Mouse (Mus musculus) ovary, adult 18-20 months (tissue): Measurements from ENCODE around the gene Slc6a9.

Source experiments
- DNase-seq: peaks from one replicate; pipeline ENCODE4 v3.0.0; 2022; ENCODE audit warnings: low spot score, mixed read lengths

Gene Slc6a9

DNA sequence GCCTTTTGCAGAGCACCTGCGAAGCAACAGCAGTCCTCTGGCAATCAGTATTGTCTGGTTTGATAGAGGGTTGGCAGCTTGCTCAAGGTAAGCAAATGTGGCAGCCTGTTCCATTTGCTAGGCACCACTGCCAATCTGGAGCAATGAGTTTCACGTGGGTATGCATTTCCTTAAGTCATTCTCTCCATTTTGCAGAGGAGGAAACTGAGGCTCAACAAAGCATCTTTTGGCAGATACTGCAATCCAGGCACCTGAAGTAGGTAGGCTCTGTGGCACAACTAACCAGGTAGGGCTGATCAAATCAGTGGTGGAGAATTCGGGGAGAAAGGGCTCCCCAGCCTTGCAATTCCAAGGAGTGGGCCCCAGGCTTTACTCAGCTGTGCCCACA is at the start of gene Slc6a9:
Gene Slc6a9, plus strand, starts transcription at position 50 of the 388 bp plus-strand sequence.
- DNase-seq, result no peak

DNA sequence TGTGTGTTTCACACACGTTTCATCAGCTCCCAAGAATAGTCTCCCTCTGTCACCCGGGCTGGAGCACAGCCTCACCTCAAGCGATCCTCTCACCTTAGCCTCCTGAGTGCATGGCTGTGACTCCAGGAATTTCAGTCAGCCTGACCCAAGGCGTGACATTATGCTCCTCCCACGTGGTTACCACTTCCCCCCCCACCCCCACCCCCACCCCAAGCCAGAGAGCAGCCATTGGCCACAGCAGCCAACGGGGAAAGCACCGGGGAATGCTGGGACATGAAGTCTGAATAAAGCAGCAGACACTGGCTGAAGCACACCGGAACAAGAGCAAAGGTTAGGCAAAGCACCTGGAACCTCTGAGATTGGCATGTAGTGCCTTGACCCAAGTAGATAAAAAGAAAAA is 47.3 kb upstream of the Slc6a9 start:
- no peak for DNase-seq

DNA sequence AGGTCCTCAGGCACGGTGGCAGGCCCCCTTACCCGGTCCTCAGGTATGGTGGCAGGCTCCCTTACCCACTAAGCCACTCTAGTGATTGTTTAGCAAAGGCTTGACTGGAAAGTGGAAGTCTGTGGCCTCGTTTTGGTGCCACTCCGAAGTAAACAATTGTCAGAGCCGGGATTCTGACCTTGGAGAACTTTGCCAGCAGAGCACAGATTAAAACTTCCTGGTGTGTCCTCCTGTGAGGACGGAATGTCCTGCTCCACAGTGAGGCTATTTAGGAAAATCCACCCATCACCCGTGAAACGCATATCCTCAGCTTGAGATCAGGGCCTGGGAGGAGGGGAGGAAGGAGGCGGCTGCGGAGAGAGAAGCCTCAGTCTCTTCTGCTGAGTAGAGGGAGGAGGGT is 46.0 kb upstream of the Slc6a9 start:
- DNase-seq, result peak; percentile 73

DNA sequence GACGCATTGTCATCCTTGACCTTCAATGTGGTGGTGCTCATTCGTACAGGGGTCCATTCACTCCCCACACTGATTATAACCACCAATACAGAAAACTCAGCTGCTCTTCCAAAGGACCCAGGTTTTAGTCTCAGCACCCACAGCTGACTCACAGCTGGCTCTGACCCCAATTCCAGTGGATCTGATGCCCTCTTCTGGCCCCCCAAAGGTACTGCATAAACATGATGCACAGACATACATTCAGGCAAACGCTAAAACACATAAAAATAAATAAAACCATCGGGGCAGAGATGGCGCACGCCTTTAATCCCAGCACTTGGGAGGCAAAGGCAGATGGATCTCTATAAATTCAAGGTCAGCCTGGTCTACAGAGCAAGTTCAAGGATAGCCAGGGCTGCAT is 34.4 kb upstream of the Slc6a9 start:
- DNase-seq, result no peak

- peak; percentile 37 for DNase-seq
These were observed 27.3 kb upstream of the Slc6a9 start for GRCm38 (mm10) chr4:117806992-117807391.

- no peak for DNase-seq
These were observed 23.4 kb upstream of the Slc6a9 start for GRCm38 (mm10) chr4:117810933-117811332.

DNA sequence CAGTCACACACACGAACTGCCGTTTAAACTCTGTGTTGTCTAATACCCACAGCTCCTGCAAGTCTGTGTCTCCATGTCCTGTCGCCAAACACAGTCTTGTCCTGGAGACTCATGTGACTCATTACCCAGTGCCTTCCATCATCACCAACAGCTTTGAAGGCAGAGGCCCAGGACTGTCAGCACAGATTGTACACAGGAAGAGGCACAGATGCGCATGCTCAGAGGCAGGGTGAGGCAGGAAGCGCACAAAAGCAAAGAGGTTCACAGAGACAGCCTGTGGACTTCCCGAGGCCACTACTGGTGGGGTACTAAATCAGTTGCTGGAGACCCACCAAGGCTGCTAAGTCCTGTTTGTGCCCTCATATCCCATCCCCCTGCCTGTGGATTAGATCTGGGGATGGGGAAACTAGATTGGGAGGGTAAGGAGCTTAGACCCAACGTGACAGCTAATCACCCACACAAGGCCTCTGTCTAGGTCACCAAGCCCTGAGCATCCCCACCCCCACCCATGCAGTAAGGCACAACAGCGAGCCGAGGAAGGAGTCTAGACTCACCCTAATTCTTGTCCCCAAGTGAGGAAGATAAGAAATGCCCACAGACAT is 20.6 kb upstream of the Slc6a9 start:
- DNase-seq, result no peak

DNA sequence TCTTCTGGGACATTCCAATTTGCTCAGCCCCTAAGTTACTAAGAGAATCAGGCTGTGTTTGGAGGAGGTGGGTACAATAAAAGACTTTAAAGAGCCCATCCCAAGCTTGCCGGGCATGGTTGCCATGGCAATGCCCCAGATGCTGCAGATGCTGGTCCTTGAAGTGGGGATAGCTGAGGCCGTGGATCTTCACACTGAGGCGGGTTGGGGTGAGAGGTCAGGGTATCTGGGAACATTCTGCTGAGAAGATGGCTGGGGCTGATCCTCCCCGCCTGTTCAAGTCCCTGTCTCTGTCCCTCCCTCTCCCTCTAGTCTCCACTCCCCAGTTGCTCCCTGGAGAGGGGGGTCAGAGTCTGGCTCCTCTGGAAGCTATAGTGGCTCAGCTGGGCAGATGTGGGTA is 20.0 kb upstream of the Slc6a9 start:
- peak; percentile 42 for DNase-seq

GRCm38 (mm10) chr4:117816776-117817175 is 17.5 kb upstream of the Slc6a9 start:
- DNase-seq, result no peak

DNA sequence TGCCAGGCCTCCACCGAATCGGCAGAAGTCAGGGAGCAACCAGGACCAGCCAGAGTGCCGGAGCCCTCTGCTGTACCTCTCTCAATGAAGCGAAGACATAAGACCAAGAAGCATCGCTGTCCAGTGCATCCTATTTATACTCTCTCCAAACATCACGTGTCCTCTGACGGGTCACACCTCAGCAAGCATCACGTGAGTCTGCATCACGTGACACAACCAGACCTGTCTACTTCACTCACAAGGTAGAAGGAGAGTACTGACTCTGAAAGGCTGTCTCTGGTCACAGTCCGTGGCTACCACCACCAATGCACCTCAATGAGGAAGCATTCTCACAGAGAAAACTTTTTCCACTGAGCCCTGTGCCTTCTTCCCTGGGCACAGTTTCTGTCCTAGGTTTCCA is 16.3 kb upstream of the Slc6a9 start:
- DNase-seq, result no peak

- no peak for DNase-seq
These were observed 5.6 kb upstream of the Slc6a9 start for GRCm38 (mm10) chr4:117828572-117829145.

GRCm38 (mm10) chr4:117829260-117830123 is 4.8 kb upstream of the Slc6a9 start:
- peak; percentile 47 for DNase-seq

- DNase-seq, result peak; percentile 72
These were observed 4.2 kb upstream of the Slc6a9 start for GRCm38 (mm10) chr4:117830124-117830551.

DNA sequence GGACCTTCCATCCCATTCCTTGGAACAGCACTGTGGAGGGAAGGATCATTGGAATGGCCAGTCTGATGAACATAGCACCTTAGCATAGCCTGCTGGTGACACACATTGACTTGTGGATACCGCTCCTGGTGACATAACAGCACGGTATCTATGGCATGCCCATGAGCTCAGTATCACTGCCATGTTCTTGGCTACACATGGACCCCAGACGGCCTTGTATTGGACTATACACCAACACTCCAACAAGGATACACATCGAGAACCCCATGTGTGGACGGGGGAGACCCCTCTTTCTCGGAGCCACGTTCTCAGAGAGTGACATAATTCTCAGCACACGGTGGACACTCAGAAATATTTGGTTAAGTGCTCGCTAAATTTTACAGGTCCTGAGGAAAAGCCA is 3.5 kb upstream of the Slc6a9 start:
- no peak for DNase-seq

- no peak for DNase-seq
These were observed 2.8 kb upstream of the Slc6a9 start for GRCm38 (mm10) chr4:117831499-117831898.

DNA sequence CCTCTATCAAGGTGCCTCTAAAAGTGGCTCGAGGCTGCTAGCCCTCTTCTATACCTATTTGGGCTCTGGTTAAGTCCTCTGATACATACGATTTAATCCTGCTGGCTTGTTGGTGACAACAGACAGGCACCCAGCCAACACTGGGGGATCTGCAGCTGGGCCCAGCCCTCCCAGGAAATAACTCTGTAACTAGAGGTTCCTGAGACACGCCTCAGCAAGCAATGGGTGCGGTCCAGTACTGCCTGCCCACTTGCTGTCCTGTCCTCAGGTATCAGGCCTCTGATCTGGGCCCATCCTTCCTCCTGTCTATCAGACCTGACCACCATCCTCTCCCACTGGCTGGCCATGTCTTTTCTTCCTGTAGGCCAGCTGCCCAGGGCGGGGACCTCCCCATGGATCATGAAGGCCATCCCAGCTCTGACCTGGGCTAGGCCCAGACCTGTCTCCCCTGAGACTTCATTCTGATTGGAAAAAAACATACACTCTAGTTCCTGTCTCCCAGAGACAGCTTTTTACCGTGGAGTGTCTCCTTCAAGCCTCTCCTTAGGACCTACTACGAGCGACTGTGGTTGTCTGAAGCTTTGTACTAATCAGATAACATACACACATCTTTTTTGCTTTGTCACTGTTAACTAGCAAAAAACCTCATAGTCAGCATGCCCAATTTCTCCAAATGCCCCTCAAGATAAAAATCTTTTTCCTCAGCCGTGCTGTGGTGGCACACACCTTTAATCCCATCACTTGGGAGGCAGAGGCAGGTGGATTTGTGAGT is 2.2 kb upstream of the Slc6a9 start:
- no peak for DNase-seq

GRCm38 (mm10) chr4:117834845-117835530 is 682 bp downstream of the Slc6a9 start:
- DNase-seq, result peak; percentile 84

DNA sequence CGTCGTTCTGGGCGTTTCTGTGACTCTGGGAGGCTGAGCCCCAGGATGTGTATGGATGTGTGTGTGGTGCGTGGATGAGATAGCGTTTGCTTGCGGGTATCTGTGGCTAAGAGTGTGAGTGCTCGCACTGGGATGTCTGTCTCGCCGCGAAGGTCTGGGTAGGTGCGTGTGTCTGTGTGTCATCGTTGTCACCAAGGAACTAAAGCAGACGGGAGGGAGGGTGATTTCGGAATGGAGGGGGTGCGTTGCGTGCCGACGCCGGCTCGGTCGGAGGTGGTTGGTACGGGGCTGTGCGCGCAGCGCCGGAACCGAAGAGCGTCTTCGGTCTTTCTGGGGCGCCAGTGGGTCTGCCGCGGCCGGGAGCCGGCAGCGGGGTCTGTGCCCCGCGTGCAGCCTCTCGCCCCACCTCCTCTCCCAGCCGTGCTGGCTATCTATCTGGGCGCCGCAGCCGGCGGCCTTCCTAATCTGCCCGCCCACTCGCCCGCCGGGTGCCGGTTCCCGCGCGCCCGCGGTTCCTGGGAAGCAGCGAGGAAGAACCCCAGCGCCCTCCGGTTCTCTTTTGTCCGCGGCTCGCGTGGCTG is 1.3 kb downstream of the Slc6a9 start:
- peak; percentile 25 for DNase-seq

- DNase-seq, result peak; percentile 81
These were observed 2.0 kb downstream of the Slc6a9 start for GRCm38 (mm10) chr4:117836204-117836767.

DNA sequence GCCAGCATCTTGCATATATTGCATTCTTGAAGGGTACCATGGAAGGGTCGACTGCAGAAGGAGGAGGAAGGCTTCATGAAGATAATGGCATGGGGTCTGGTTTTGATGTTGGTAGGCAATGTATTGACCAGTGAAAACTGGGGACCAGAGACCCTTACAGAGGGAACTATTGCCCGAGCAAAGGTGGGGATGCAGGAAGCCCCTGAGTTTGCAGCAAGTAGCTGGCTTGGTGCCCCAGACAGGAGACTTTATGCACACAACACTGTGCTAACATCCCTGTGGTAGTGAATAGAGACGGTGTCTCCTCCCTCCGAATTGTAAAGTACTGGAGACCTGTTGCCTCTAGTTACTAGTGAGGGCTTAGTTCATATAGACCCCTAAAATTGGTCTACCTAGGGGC is 3.0 kb downstream of the Slc6a9 start:
- no peak for DNase-seq

- no peak for DNase-seq
These were observed 5.1 kb downstream of the Slc6a9 start for GRCm38 (mm10) chr4:117839366-117839765.
